Mouse (Mus musculus): ENCODE measurements around the gene Taar5. TPM values are rescaled to one million over a fixed set of nuclear protein-coding genes. Genes with fewer than 3 reads are reported as not detected.

Taar5 gene
- polyA plus RNA-seq (2012): not detected in 2 replicates

- TF ChIP-seq GATA1 (IDR thresholded peaks at IDR 0.05; ENCODE audit: low read length): no peak
Measured at GRCm38 (mm10) chr10:23970656-23971165, at the start of gene Taar5. TSS of gene Taar5 (plus strand) at chr10:23970706.

- no peak for TF ChIP-seq GATA1 (IDR thresholded peaks at IDR 0.05; ENCODE audit: low read length)
Measured at GRCm38 (mm10) chr10:23922468-23922867, 48.0 kb upstream of the Taar5 start.

- TF ChIP-seq GATA1 (IDR thresholded peaks at IDR 0.05; ENCODE audit: low read length): no peak
Measured at GRCm38 (mm10) chr10:23923941-23924340, 46.6 kb upstream of the Taar5 start.

- TF ChIP-seq GATA1 (IDR thresholded peaks at IDR 0.05; ENCODE audit: low read length): no peak
Measured at GRCm38 (mm10) chr10:23937613-23938012, 32.9 kb upstream of the Taar5 start.

GRCm38 (mm10) chr10:23938312-23938711, 32.2 kb upstream of the Taar5 start, which contains the start of gene Taar2:
TSS of gene Taar2 (plus strand) at chr10:23938572.
- no peak for TF ChIP-seq GATA1 (IDR thresholded peaks at IDR 0.05; ENCODE audit: low read length)

- TF ChIP-seq GATA1 (IDR thresholded peaks at IDR 0.05; ENCODE audit: low read length): no peak
Measured at GRCm38 (mm10) chr10:23942465-23942864, 28.0 kb upstream of the Taar5 start.

GRCm38 (mm10) chr10:23948026-23948425, 22.5 kb upstream of the Taar5 start:
- TF ChIP-seq GATA1 (IDR thresholded peaks at IDR 0.05; ENCODE audit: low read length): no peak

GRCm38 (mm10) chr10:23949508-23950005, 20.9 kb upstream of the Taar5 start, which contains the start of gene Taar3:
TSS of gene Taar3 (plus strand) at chr10:23949558.
- TF ChIP-seq GATA1 (IDR thresholded peaks at IDR 0.05; ENCODE audit: low read length): no peak

- TF ChIP-seq GATA1 (IDR thresholded peaks at IDR 0.05; ENCODE audit: low read length): no peak
Measured at GRCm38 (mm10) chr10:23951714-23952113, 18.8 kb upstream of the Taar5 start.

GRCm38 (mm10) chr10:23959071-23959470, 11.4 kb upstream of the Taar5 start:
- no peak for TF ChIP-seq GATA1 (IDR thresholded peaks at IDR 0.05; ENCODE audit: low read length)

GRCm38 (mm10) chr10:23960444-23960915, 10.0 kb upstream of the Taar5 start, which contains the start of gene Taar4:
TSS of gene Taar4 (plus strand) at chr10:23960494.
- TF ChIP-seq GATA1 (IDR thresholded peaks at IDR 0.05; ENCODE audit: low read length): no peak

GRCm38 (mm10) chr10:23963444-23963843, 7.1 kb upstream of the Taar5 start:
- no peak for TF ChIP-seq GATA1 (IDR thresholded peaks at IDR 0.05; ENCODE audit: low read length)

- TF ChIP-seq GATA1 (IDR thresholded peaks at IDR 0.05; ENCODE audit: low read length): no peak
Measured at GRCm38 (mm10) chr10:23964921-23965610, 5.4 kb upstream of the Taar5 start.

- no peak for TF ChIP-seq GATA1 (IDR thresholded peaks at IDR 0.05; ENCODE audit: low read length)
Measured at GRCm38 (mm10) chr10:23971256-23971655, 750 bp downstream of the Taar5 start.

- no peak for TF ChIP-seq GATA1 (IDR thresholded peaks at IDR 0.05; ENCODE audit: low read length)
Measured at GRCm38 (mm10) chr10:23977958-23978357, 7.5 kb downstream of the Taar5 start.

- TF ChIP-seq GATA1 (IDR thresholded peaks at IDR 0.05; ENCODE audit: low read length): no peak
Measured at GRCm38 (mm10) chr10:23978901-23979705, 8.6 kb downstream of the Taar5 start.
